Mouse (Mus musculus) erythroblast, embryonic 14.5 days (primary cell): ENCODE data around the gene Rhoc.

Experiments
- GATA1 ChIP-seq: IDR thresholded peaks from 2 replicates; pipeline ENCODE4 v1.6.1; 2012; ENCODE audit warnings: low read length, inconsistent platforms, mixed read lengths
- TAL1 ChIP-seq: IDR thresholded peaks from 3 replicates; pipeline ENCODE4 v1.6.1; 2012; ENCODE audit warnings: low read length, inconsistent platforms, mixed read lengths

- no peak for TF ChIP-seq TAL1
- no peak for TF ChIP-seq GATA1
Measured at GRCm38 (mm10) chr3:104805539-104805938, 17.4 kb downstream of the Rhoc start.
